Mouse (Mus musculus): ENCODE results near the gene Tdrd9. TPM values are rescaled to one million over a fixed set of nuclear protein-coding genes. Genes with fewer than 3 reads are reported as not detected.

Gene Tdrd9
- polyA plus RNA-seq, 1 experiment from 2014 or later = 0.21 TPM

Small RNA genes lying within 50 kb of the gene (microRNA-seq; reads per million reads assigned to microRNA genes)
- gene Mir3073a (ENCODE audit: borderline number of aligned reads) (not detected), gene Mir3073b (ENCODE audit: borderline number of aligned reads) (not detected)

Other genes with a start within 250 kb of the Tdrd9 start
- gene Klc1, start 212.7 kb upstream of the Tdrd9 start, polyA plus RNA-seq (2014; fragmentation: Nextera tagmentation; extraction: Ambion mirVana) = 128 and 137 TPM in 2 replicates
- 8.5 and 11.7 TPM in 2 replicates for gene Xrcc3, start 157.7 kb upstream of the Tdrd9 start, polyA plus RNA-seq (2014; fragmentation: Nextera tagmentation; extraction: Ambion mirVana)
- 119 and 122 TPM in 2 replicates for gene Zfyve21, start 157.4 kb upstream of the Tdrd9 start, polyA plus RNA-seq (2014; fragmentation: Nextera tagmentation; extraction: Ambion mirVana)
- gene Ppp1r13b, start 63.4 kb upstream of the Tdrd9 start, polyA plus RNA-seq (2014; fragmentation: Nextera tagmentation; extraction: Ambion mirVana) = 15.3 and 17.2 TPM in 2 replicates
- gene Atp5mpl, start 4.6 kb upstream of the Tdrd9 start, polyA plus RNA-seq (2014; fragmentation: Nextera tagmentation; extraction: Ambion mirVana) = 670 and 799 TPM in 2 replicates
- gene Rd3l, start 9.8 kb downstream of the Tdrd9 start, polyA plus RNA-seq (2014; fragmentation: Nextera tagmentation; extraction: Ambion mirVana) = not detected in 2 replicates
- gene Aspg, start 135.1 kb downstream of the Tdrd9 start, polyA plus RNA-seq (2014; fragmentation: Nextera tagmentation; extraction: Ambion mirVana) = 1.4 and 2.6 TPM in 2 replicates
- gene Kif26a, start 174.6 kb downstream of the Tdrd9 start, polyA plus RNA-seq (2014; fragmentation: Nextera tagmentation; extraction: Ambion mirVana) = 4.0 TPM in 2 replicates

Data from embryonic facial prominence, embryonic 14.5 days (tissue).